Mouse (Mus musculus) CH12.LX (cell line): ENCODE data around the gene Mybl2. TPM values are rescaled to one million over a fixed set of nuclear protein-coding genes. Genes with fewer than 3 reads are reported as not detected.

ENCODE experiments used
- DNase-seq: peaks from one replicate; pipeline ENCODE4 v3.0.0-alpha.2; 2013; ENCODE audit errors: extremely low read depth
- H3K27ac ChIP-seq: 2 replicates; pipeline ENCODE4 v1.5.1; 2012; ENCODE audit warnings: low read depth, mild to moderate bottlenecking, control low read depth, moderate library complexity; ENCODE audit not compliant: insufficient read depth
- H3K27me3 ChIP-seq: replicated peaks from 2 replicates; pipeline ENCODE3; 2012; ENCODE audit warnings: inconsistent platforms
- H3K36me3 ChIP-seq, 2 experiments: replicated peaks in 1 of 2; 2 replicates each; pipeline versions ENCODE3 to v1.6.1; 2012; ENCODE audit warnings: inconsistent platforms in 1 of 2, low read length in 1 of 2, mild to moderate bottlenecking in 1 of 2, mixed read lengths in 1 of 2, moderate library complexity in 1 of 2; ENCODE audit not compliant: control insufficient read depth in 1 of 2, insufficient read depth in 1 of 2
- H3K4me1 ChIP-seq, 2 experiments: 2 replicates each; pipeline ENCODE4 v1.6.1; 2012; ENCODE audit warnings: inconsistent platforms in 1 of 2, moderate library complexity in 1 of 2; ENCODE audit not compliant: insufficient read depth in 2 of 2, control insufficient read depth in 1 of 2
- H3K4me2 ChIP-seq: 2 replicates; pipeline ENCODE4 v1.6.1; 2012; ENCODE audit warnings: low read depth, mild to moderate bottlenecking, control low read depth; ENCODE audit not compliant: poor library complexity, insufficient read depth, severe bottlenecking
- H3K4me3 ChIP-seq, 3 experiments: fragments of 150-350 bp in 1 of 3; sonication (generic) in 1 of 3; replicated peaks in 1 of 3; 2 replicates each; pipeline versions ENCODE3 to v1.5.1; 2011 to 2012; ENCODE audit warnings: low read depth in 2 of 3, low read length in 2 of 3, mild to moderate bottlenecking in 2 of 3, moderate library complexity in 2 of 3, control low read depth in 1 of 3, improper control_type of control experiment in 1 of 3, inconsistent platforms in 1 of 3, mixed read lengths in 1 of 3; ENCODE audit not compliant: poor library complexity in 1 of 3
- H3K79me2 ChIP-seq: replicated peaks from 2 replicates; pipeline ENCODE4 v1.6.1; 2012; ENCODE audit warnings: mild to moderate bottlenecking, moderate library complexity; ENCODE audit not compliant: control insufficient read depth, poor library complexity, insufficient read depth, severe bottlenecking; ENCODE audit errors: extremely low read depth
- H3K9ac ChIP-seq: 2 replicates; pipeline ENCODE4 v1.6.1; 2012; ENCODE audit warnings: low read depth, mild to moderate bottlenecking, control low read depth, moderate library complexity; ENCODE audit not compliant: insufficient read depth
- H3K9me3 ChIP-seq: replicated peaks from 2 replicates; pipeline ENCODE3; 2012; ENCODE audit warnings: low read length, inconsistent platforms, mixed read lengths
- CHD1 ChIP-seq: IDR thresholded peaks from 2 replicates; pipeline ENCODE4 v1.6.1; 2012; ENCODE audit warnings: low read depth, low read length, improper control_type of control experiment, inconsistent platforms
- E2F4 ChIP-seq: IDR thresholded peaks from 2 replicates; pipeline ENCODE4 v1.6.1; 2011; ENCODE audit warnings: low read depth, low read length, improper control_type of control experiment; ENCODE audit not compliant: insufficient replicate concordance
- ELF1 ChIP-seq: IDR thresholded peaks from 2 replicates; pipeline ENCODE4 v1.6.1; 2014; ENCODE audit warnings: low read depth, mild to moderate bottlenecking, inconsistent platforms, low read length, improper control_type of control experiment
- IRF4 ChIP-seq: IDR thresholded peaks from 2 replicates; pipeline ENCODE4 v1.6.1; 2014; ENCODE audit warnings: low read depth, mild to moderate bottlenecking, inconsistent platforms, low read length, improper control_type of control experiment
- MAX ChIP-seq: IDR thresholded peaks from 2 replicates; pipeline ENCODE4 v1.6.1; 2011; ENCODE audit warnings: low read length, improper control_type of control experiment
- MEF2A ChIP-seq: IDR thresholded peaks from 2 replicates; pipeline ENCODE4 v1.6.1; 2014; ENCODE audit warnings: low read depth, mild to moderate bottlenecking, inconsistent platforms, low read length, improper control_type of control experiment, borderline replicate concordance
- MXI1 ChIP-seq: IDR thresholded peaks from 2 replicates; pipeline ENCODE4 v1.6.1; 2011; ENCODE audit warnings: mild to moderate bottlenecking, low read depth, low read length, improper control_type of control experiment
- MYC ChIP-seq: IDR thresholded peaks from 2 replicates; pipeline ENCODE4 v1.6.1; 2011; ENCODE audit warnings: low read depth, mild to moderate bottlenecking, improper control_type of control experiment, low read length
- NELFE ChIP-seq: IDR thresholded peaks from 2 replicates; pipeline ENCODE4 v1.6.1; 2011; ENCODE audit warnings: low read depth, low read length, improper control_type of control experiment
- PAX5 ChIP-seq: IDR thresholded peaks from 2 replicates; pipeline ENCODE4 v1.6.1; 2012; ENCODE audit warnings: low read length, inconsistent platforms, mixed read lengths
- POLR2AphosphoS2 ChIP-seq: IDR thresholded peaks from 2 replicates; pipeline ENCODE4 v1.6.1; 2011; ENCODE audit warnings: low read depth, low read length, improper control_type of control experiment
- SIN3A ChIP-seq: IDR thresholded peaks from 2 replicates; pipeline ENCODE4 v1.6.1; 2012; ENCODE audit warnings: low read length, improper control_type of control experiment, inconsistent platforms
- SMC3 ChIP-seq: IDR thresholded peaks from 2 replicates; pipeline ENCODE4 v1.6.1; 2011; ENCODE audit warnings: low read depth, low read length, improper control_type of control experiment
- TBP ChIP-seq: conservative IDR thresholded peaks from 2 replicates; pipeline ENCODE4 v1.6.1; 2011; ENCODE audit warnings: low read depth, low read length, improper control_type of control experiment
- USF2 ChIP-seq: conservative IDR thresholded peaks from 2 replicates; pipeline ENCODE4 v1.6.1; 2011; ENCODE audit warnings: low read depth, low read length, improper control_type of control experiment
- ZC3H11A ChIP-seq: IDR thresholded peaks from 2 replicates; pipeline ENCODE4 v1.6.1; 2012; ENCODE audit warnings: low read depth, mild to moderate bottlenecking, inconsistent platforms, low read length, improper control_type of control experiment
- dilution Hi-C: fragments of 300-500 bp; cut with MboI; formaldehyde crosslinking; loops from 2 replicates; pipeline ENCODE4 v1.14.3; 2020; ENCODE audit warnings: low sequenced_read_pairs; ENCODE audit not compliant: extremely low pct_unique_long_range_greater_than_20kb, extremely low pct_ligation_motif_present
- in situ Hi-C: fragments of 300-500 bp; cut with MboI; formaldehyde crosslinking; loops from 3 replicates; pipeline ENCODE4 v1.14.3; 2019; ENCODE audit warnings: low sequenced_read_pairs, low pct_ligation_motif_present, low pct_unique_long_range_greater_than_20kb, mixed read lengths
- polyA plus RNA-seq: library from polyadenylated mRNA; unstranded; fragments of >175 nt; gene quantifications from 2 replicates; pipeline ENCODE4 v1.2.1, GENCODE M21; 2012; ENCODE audit warnings: low read depth; ENCODE audit not compliant: insufficient read length
- total RNA-seq, 2 experiments: library from RNA; depleted of rRNA; stranded (reverse); fragments of 300-350 nt in 1 of 2; fragments of >200 nt in 1 of 2; gene quantifications; 2 replicates each; pipeline ENCODE4 v1.2.3; 2012 to 2014

Gene Mybl2
- total and polyA plus RNA-seq, 3 experiments = 36.0 to 131 (median 38.4) TPM

DNA sequence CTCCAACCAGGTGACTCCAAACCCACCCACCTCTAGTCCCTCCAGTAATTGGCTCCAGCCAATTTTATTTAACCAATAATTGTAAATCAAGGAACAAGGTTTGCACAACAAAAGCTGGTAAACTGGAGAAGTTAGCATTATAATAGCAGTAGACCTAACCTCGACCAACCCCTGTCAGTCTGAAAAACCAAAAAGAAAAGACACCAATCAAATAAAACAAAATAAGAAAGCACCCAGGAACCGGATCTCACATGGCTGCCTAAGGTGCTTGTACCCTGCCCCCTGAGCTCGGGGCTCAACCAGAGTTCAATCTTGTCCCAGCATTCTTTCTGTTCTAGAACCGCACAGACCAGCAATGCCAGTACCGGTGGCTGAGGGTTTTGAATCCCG is 7.6 kb downstream of the Mybl2 start:
- no peak overlapping the region for H3K4me3 ChIP-seq
- DNase-seq = no peak
- H3K36me3 ChIP-seq = peaks cover 42 to 74% of the 10 kb centered on the region in 2 experiments

DNA sequence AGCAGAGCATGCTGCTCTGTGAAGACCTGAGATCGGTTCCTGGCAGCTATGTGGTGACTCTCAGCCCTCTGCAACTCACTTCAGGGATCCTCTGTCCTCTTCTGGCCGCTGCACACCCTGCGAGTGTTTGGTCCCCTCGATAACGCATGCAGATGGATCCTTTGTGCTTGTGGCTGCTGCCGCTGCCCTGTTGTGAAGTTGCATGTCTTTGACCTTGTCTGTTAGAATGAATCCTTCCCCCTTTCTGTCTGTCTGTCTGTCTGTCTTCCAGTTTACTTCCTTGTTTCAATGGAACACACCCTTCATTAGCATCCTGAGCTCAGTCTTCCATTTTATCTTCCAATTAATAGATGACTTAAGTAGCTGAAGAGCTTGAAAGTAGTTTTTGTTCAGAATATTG is 11.8 kb downstream of the Mybl2 start:
- no peak for DNase-seq
- Histone ChIP-seq H3K4me1 (peaks cover 5% of the 10 kb centered on the region in 2 experiments), H3K27me3 (no peaks in the 10 kb centered on the region), H3K9ac (no peak overlapping the region), H3K9me3 (no peaks in the 10 kb centered on the region), H3K79me2 (no peaks in the 10 kb centered on the region), H3K36me3 (peaks cover 59 to 91% of the 10 kb centered on the region in 2 experiments), H3K4me2 (no peak overlapping the region), H3K4me3 (no peak overlapping the region), H3K27ac (no peak overlapping the region)
- TF ChIP-seq SMC3 = no peak
- no peak for TF ChIP-seq NELFE
- TF ChIP-seq MEF2A = no peak
- no peak for TF ChIP-seq TBP
- TF ChIP-seq POLR2AphosphoS2 = no peak
- TF ChIP-seq ELF1 = no peak
- dilution Hi-C loops (no loop called here), in situ Hi-C loops (no loop called here)

More for the DNA sequence above, 7.6 kb downstream of the Mybl2 start:
- no peaks in the 10 kb centered on the region for H3K9me3 ChIP-seq
- no peak overlapping the region for H3K4me2 ChIP-seq
- TF ChIP-seq IRF4 (no peak), CHD1 (no peak), TBP (no peak), MXI1 (no peak), MEF2A (no peak), USF2 (no peak), E2F4 (no peak), PAX5 (no peak), ELF1 (no peak), SIN3A (no peak), ZC3H11A (no peak), MYC (no peak), POLR2AphosphoS2 (no peak), MAX (no peak)
- no peak overlapping the region for H3K27ac ChIP-seq
- peaks cover 10 to 37% of the 10 kb centered on the region in 2 experiments for H3K4me1 ChIP-seq
- no peaks in the 10 kb centered on the region for H3K27me3 ChIP-seq
- no peak overlapping the region for H3K9ac ChIP-seq
- in situ Hi-C loops (no loop called here), dilution Hi-C loops (no loop called here)
- H3K79me2 ChIP-seq = peaks cover 18% of the 10 kb centered on the region
